Mouse (Mus musculus): ENCODE data around the gene Heatr4. TPM values are rescaled to one million over a fixed set of nuclear protein-coding genes. Genes with fewer than 3 reads are reported as not detected.

Gene Heatr4
- total and polyA plus RNA-seq, 3 experiments, result 0.03 TPM; not detected in 2

GRCm38 (mm10) chr12:83949776-83950492, 34.7 kb downstream of the Heatr4 start:
- Histone ChIP-seq H3K79me2 (ENCODE audit: control insufficient read depth, insufficient read depth, low read length, poor library complexity) (peaks cover 39% of the 10 kb centered on the region), H3K4me1 (ENCODE audit: control insufficient read depth in 1 of 2, insufficient read depth in 2 of 2, low read length in 2 of 2) (peaks cover 2 to 26% of the 10 kb centered on the region in 2 experiments; a peak in 3 of 4 replicates), H3K9me3 (replicated peaks; ENCODE audit: insufficient read depth, low read length) (no peaks in the 10 kb centered on the region), H3K4me3 (ENCODE audit: control insufficient read depth in 1 of 2, insufficient read depth in 1 of 2, low read depth in 2 of 2, low read length in 2 of 2) (peak overlapping the region; percentile 70 to 74), H3K36me3 (ENCODE audit: control insufficient read depth in 1 of 2, insufficient read depth in 2 of 2, low read length in 2 of 2) (peaks cover 0 to 32% of the 10 kb centered on the region in 2 experiments; a peak in 2 of 4 replicates), H3K9ac (ENCODE audit: control insufficient read depth, low read depth, low read length, poor library complexity, severe bottlenecking) (peak overlapping the region; percentile 86), H3K27ac (ENCODE audit: control insufficient read depth, low read depth, low read length) (peak overlapping the region; percentile 82), H3K27me3 (ENCODE audit: control insufficient read depth in 1 of 2, insufficient read depth in 2 of 2, low read length in 2 of 2) (no peaks in the 10 kb centered on the region)
- DNase-seq (ENCODE audit: low read depth, low spot score), result peak; percentile 83
- TF ChIP-seq CHD1 (IDR thresholded peaks at IDR 0.05; ENCODE audit: low read depth, low read length) (no peak), ZC3H11A (IDR thresholded peaks at IDR 0.05; ENCODE audit: low read depth, low read length) (no peak), EP300 (IDR thresholded peaks at IDR 0.05; ENCODE audit: low read depth in 1 of 2, low read length in 2 of 2) (no peak), NRF1 (IDR thresholded peaks at IDR 0.05; ENCODE audit: insufficient read depth, low read depth, low read length, poor library complexity, severe bottlenecking) (0 out of 2 replicates have a peak, but pooled peaks have one; percentile 25), CHD2 (IDR thresholded peaks at IDR 0.05; ENCODE audit: low read length) (no peak), HCFC1 (IDR thresholded peaks at IDR 0.05; ENCODE audit: low read depth, low read length) (no peak), MYC (IDR thresholded peaks at IDR 0.05; ENCODE audit: low read depth, low read length) (0 out of 2 replicates have a peak, but pooled peaks have one; percentile 17), ZMIZ1 (IDR thresholded peaks at IDR 0.05; ENCODE audit: low read depth, low read length) (peak; percentile 32; the same call in 1 of the 2 replicates)

GRCm38 (mm10) chr12:83949043-83949442, 35.6 kb downstream of the Heatr4 start:
- no peaks in the 10 kb centered on the region for H3K27me3 ChIP-seq (ENCODE audit: control insufficient read depth in 1 of 2, insufficient read depth in 2 of 2, low read length in 2 of 2)
- H3K4me3 ChIP-seq (ENCODE audit: control insufficient read depth in 1 of 2, insufficient read depth in 1 of 2, low read depth in 2 of 2, low read length in 2 of 2), result peak overlapping the region; percentile 70 to 74
- peak overlapping the region; percentile 86 for H3K9ac ChIP-seq (ENCODE audit: control insufficient read depth, low read depth, low read length, poor library complexity, severe bottlenecking)
- peaks cover 0 to 25% of the 10 kb centered on the region in 2 experiments; a peak in 2 of 4 replicates for H3K36me3 ChIP-seq (ENCODE audit: control insufficient read depth in 1 of 2, insufficient read depth in 2 of 2, low read length in 2 of 2)
- H3K79me2 ChIP-seq (ENCODE audit: control insufficient read depth, insufficient read depth, low read length, poor library complexity), result peaks cover 36% of the 10 kb centered on the region
- peaks cover 2 to 26% of the 10 kb centered on the region in 2 experiments; a peak in 3 of 4 replicates for H3K4me1 ChIP-seq (ENCODE audit: control insufficient read depth in 1 of 2, insufficient read depth in 2 of 2, low read length in 2 of 2)
- peak overlapping the region; percentile 82; the same call in 1 of the 2 replicates for H3K27ac ChIP-seq (ENCODE audit: control insufficient read depth, low read depth, low read length)
- H3K9me3 ChIP-seq (replicated peaks; ENCODE audit: insufficient read depth, low read length), result no peaks in the 10 kb centered on the region
- peak; percentile 93 for DNase-seq (ENCODE audit: low read depth, low spot score)
- peak; percentile 34; the same call in 1 of the 2 replicates for TF ChIP-seq MXI1 (IDR thresholded peaks at IDR 0.05; ENCODE audit: low read depth, low read length)
- no peak for TF ChIP-seq CHD1 (IDR thresholded peaks at IDR 0.05; ENCODE audit: low read depth, low read length)
- TF ChIP-seq SMC3 (IDR thresholded peaks at IDR 0.05; ENCODE audit: low read depth, low read length), result no peak
- no peak for TF ChIP-seq MAFK (IDR thresholded peaks at IDR 0.05; ENCODE audit: borderline replicate concordance, low read depth, low read length)
- peak; percentile 97 for TF ChIP-seq GATA1 (IDR thresholded peaks at IDR 0.05; ENCODE audit: low read depth, low read length)
- no peak for TF ChIP-seq CHD2 (IDR thresholded peaks at IDR 0.05; ENCODE audit: low read length)
- TF ChIP-seq NRF1 (IDR thresholded peaks at IDR 0.05; ENCODE audit: insufficient read depth, low read depth, low read length, poor library complexity, severe bottlenecking), result no peak
- no peak for TF ChIP-seq ZC3H11A (IDR thresholded peaks at IDR 0.05; ENCODE audit: low read depth, low read length)
- peak; percentile 83 for TF ChIP-seq SIN3A (IDR thresholded peaks at IDR 0.05; ENCODE audit: low read length)
- TF ChIP-seq NELFE (IDR thresholded peaks at IDR 0.05; ENCODE audit: low read depth, low read length), result peak; percentile 48; the same call in 1 of the 2 replicates
- peak; percentile 60; the same call in 1 of the 2 replicates for TF ChIP-seq HCFC1 (IDR thresholded peaks at IDR 0.05; ENCODE audit: low read depth, low read length)
- TF ChIP-seq ZMIZ1 (IDR thresholded peaks at IDR 0.05; ENCODE audit: low read depth, low read length), result peak; percentile 56; the same call in 1 of the 2 replicates
- TF ChIP-seq RAD21 (IDR thresholded peaks at IDR 0.05; ENCODE audit: low read depth, low read length), result no peak
- TF ChIP-seq USF2 (IDR thresholded peaks at IDR 0.05; ENCODE audit: borderline replicate concordance in 1 of 2, insufficient read depth in 1 of 2, low read depth in 1 of 2, low read length in 2 of 2), result no peak
- TF ChIP-seq EP300 (IDR thresholded peaks at IDR 0.05; ENCODE audit: low read depth in 1 of 2, low read length in 2 of 2), result peak in 1 of 2 experiments; percentile 18; a peak in 1 of 4 replicates
- no peak for TF ChIP-seq ZKSCAN1 (IDR thresholded peaks at IDR 0.05; ENCODE audit: low read depth, low read length)
- TF ChIP-seq TCF12 (IDR thresholded peaks at IDR 0.05; ENCODE audit: low read depth, low read length), result peak; percentile 30; the same call in 1 of the 2 replicates
- no peak for TF ChIP-seq E2F4 (IDR thresholded peaks at IDR 0.05; ENCODE audit: borderline replicate concordance, low read depth, low read length)
- peak; percentile 72 for TF ChIP-seq ZNF384 (IDR thresholded peaks at IDR 0.05; ENCODE audit: low read depth, low read length)
- no peak for TF ChIP-seq MYB (IDR thresholded peaks at IDR 0.05; ENCODE audit: low read depth, low read length)
- no peak for TF ChIP-seq UBTF (IDR thresholded peaks at IDR 0.05; ENCODE audit: borderline replicate concordance, insufficient read depth, low read depth, low read length)
- TF ChIP-seq POLR2A (IDR thresholded peaks at IDR 0.05; ENCODE audit: control insufficient read depth in 1 of 2, insufficient read depth in 1 of 2, low read depth in 1 of 2, low read length in 2 of 2, poor library complexity in 1 of 2), result peak in 1 of 2 experiments; percentile 46; a peak in 1 of 4 replicates
- TF ChIP-seq RCOR1 (IDR thresholded peaks at IDR 0.05; ENCODE audit: low read depth, low read length), result 0 out of 2 replicates have a peak, but pooled peaks have one; percentile 29
- no peak for TF ChIP-seq GABPA (IDR thresholded peaks at IDR 0.05; ENCODE audit: low read depth, low read length)
- 0 out of 2 replicates have a peak, but pooled peaks have one; percentile 10 for TF ChIP-seq ETS1 (IDR thresholded peaks at IDR 0.05; ENCODE audit: low read depth, low read length)
- TF ChIP-seq MAX (IDR thresholded peaks at IDR 0.05; ENCODE audit: low read length), result no peak

Measured in MEL (cell line).